Mouse (Mus musculus): Measurements from ENCODE around the gene Gm20498. TPM values are rescaled to one million over a fixed set of nuclear protein-coding genes. Genes with fewer than 3 reads are reported as not detected.
"Not testable (repeated sequence)": the region's sequence is repeated elsewhere in the genome, so short reads cannot be mapped to it uniquely, and the experiment has no call there.

Gm20498 gene
- 10 to 100 TPM; 25.3 to 27.0 TPM for total RNA-seq (2021)
- long read RNA-seq, experiment 1, partial matches to known transcripts, result 1 of 8 reads
- long read RNA-seq, experiment 1, other reads (novel, unspliced or antisense), result 4 of 8 reads
- long read RNA-seq, experiment 2, partial matches to known transcripts, result 1 of 6 reads
- long read RNA-seq, experiment 2, other reads (novel, unspliced or antisense), result 1 of 6 reads

GRCm38 (mm10) chr12:81532316-81533028, at the start of gene Gm20498, which contains the start of gene Synj2bp:
Gm20498 (minus strand) TSS chr12:81532905.
Synj2bp (minus strand) TSS chr12:81532911.
- peak; percentile 71 for DNase-seq

GRCm38 (mm10) chr12:81568374-81568773, 35.7 kb upstream of the Gm20498 start, which contains the start of gene Adam21:
Adam21 (minus strand) TSS chr12:81568474.
- no peak for DNase-seq

GRCm38 (mm10) chr12:81567931-81568330, 35.2 kb upstream of the Gm20498 start:
- no peak for DNase-seq

- DNase-seq, result no peak
Measured at GRCm38 (mm10) chr12:81564173-81564572, 31.5 kb upstream of the Gm20498 start.

GRCm38 (mm10) chr12:81549286-81549685, 16.6 kb upstream of the Gm20498 start:
- DNase-seq, result no peak

- no peak for DNase-seq
Measured at GRCm38 (mm10) chr12:81547163-81547562, 14.5 kb upstream of the Gm20498 start.

GRCm38 (mm10) chr12:81533029-81533419, 319 bp upstream of the Gm20498 start:
- DNase-seq, result no peak

GRCm38 (mm10) chr12:81530587-81530986, 2.1 kb downstream of the Gm20498 start:
- DNase-seq, result not testable (repeated sequence)

- not testable (repeated sequence) for DNase-seq
Measured at GRCm38 (mm10) chr12:81496906-81497305, 35.8 kb downstream of the Gm20498 start.

- no peak for DNase-seq
Measured at GRCm38 (mm10) chr12:81490491-81490890, 42.2 kb downstream of the Gm20498 start.

- DNase-seq, result no peak
Measured at GRCm38 (mm10) chr12:81485311-81485710, 47.4 kb downstream of the Gm20498 start.

GRCm38 (mm10) chr12:81484727-81485191, 47.9 kb downstream of the Gm20498 start, which contains the start of gene Cox16:
Cox16 (minus strand) TSS chr12:81485127.
- peak; percentile 80 for DNase-seq

GRCm38 (mm10) chr12:81484212-81484611, 48.5 kb downstream of the Gm20498 start:
- no peak for DNase-seq

GRCm38 (mm10) chr12:81483656-81484055, 49.0 kb downstream of the Gm20498 start:
- DNase-seq, result no peak

GRCm38 (mm10) chr12:81459051-81459450, 73.7 kb downstream of the Gm20498 start:
- not testable (repeated sequence) for DNase-seq

- DNase-seq, result not testable (repeated sequence)
Measured at GRCm38 (mm10) chr12:81438985-81439384, 93.7 kb downstream of the Gm20498 start.

- not testable (repeated sequence) for DNase-seq
Measured at GRCm38 (mm10) chr12:81434778-81435177, 97.9 kb downstream of the Gm20498 start.

GRCm38 (mm10) chr12:81421846-81422245, 110.9 kb downstream of the Gm20498 start, which contains the start of gene Adam4:
Adam4 (minus strand) TSS chr12:81421946.
- no peak for DNase-seq

GRCm38 (mm10) chr12:81413211-81413610, 119.5 kb downstream of the Gm20498 start:
- no peak for DNase-seq

- DNase-seq, result no peak
Measured at GRCm38 (mm10) chr12:81408966-81409365, 123.7 kb downstream of the Gm20498 start.

- DNase-seq, result peak; percentile 52
Measured at GRCm38 (mm10) chr12:81402187-81402586, 130.5 kb downstream of the Gm20498 start.

GRCm38 (mm10) chr12:81379364-81379763, 153.3 kb downstream of the Gm20498 start, which contains the start of gene Gm4787:
Gm4787 (minus strand) TSS chr12:81379464.
- not testable (repeated sequence) for DNase-seq

GRCm38 (mm10) chr12:81333841-81334240, 198.9 kb downstream of the Gm20498 start:
- DNase-seq, result no peak

Measured in gastrocnemius, postnatal 10 days (tissue).